Mouse (Mus musculus) small intestine, adult 2 months (tissue): Measurements from ENCODE around the gene Tanc2. TPM values are rescaled to one million over a fixed set of nuclear protein-coding genes. Genes with fewer than 3 reads are reported as not detected.
A peak's percentile ranks its signal among the peaks of the same experiment; 100 is the strongest.

ENCODE experiments used
- H3K27ac ChIP-seq: fragments of 200-500 bp; 2 replicates; pipeline ENCODE4 v1.5.1; 2012; ENCODE audit warnings: low read depth, low read length, control low read depth, inconsistent platforms; ENCODE audit not compliant: insufficient read depth
- H3K27me3 ChIP-seq: fragments of 200-500 bp; 2 replicates; pipeline ENCODE4 v1.6.1; 2012; ENCODE audit warnings: mild to moderate bottlenecking, moderate library complexity, low read length, inconsistent platforms; ENCODE audit not compliant: control insufficient read depth, insufficient read depth
- H3K36me3 ChIP-seq: fragments of 200-500 bp; 2 replicates; pipeline ENCODE4 v1.6.1; 2012; ENCODE audit warnings: mild to moderate bottlenecking, low read length, control low read depth, inconsistent platforms; ENCODE audit not compliant: control insufficient read depth, insufficient read depth
- H3K4me1 ChIP-seq: fragments of 200-500 bp; 2 replicates; pipeline ENCODE4 v1.6.1; 2012; ENCODE audit warnings: low read length, inconsistent platforms, mixed read lengths; ENCODE audit not compliant: control insufficient read depth, insufficient read depth, insufficient read length
- H3K4me3 ChIP-seq: fragments of 200-500 bp; 2 replicates; pipeline ENCODE4 v1.5.1; 2012; ENCODE audit warnings: low read depth, mild to moderate bottlenecking, control low read depth, inconsistent platforms, low read length, moderate library complexity
- CTCF ChIP-seq: fragments of 200-500 bp; IDR thresholded peaks from 2 replicates; pipeline ENCODE4 v1.5.1; 2012; ENCODE audit warnings: low read depth, mild to moderate bottlenecking, control low read depth, inconsistent platforms, low read length, moderate library complexity, mixed read lengths; ENCODE audit not compliant: insufficient replicate concordance, insufficient read length; ENCODE audit errors: extremely low read depth
- POLR2A ChIP-seq: fragments of 200-500 bp; IDR thresholded peaks from 2 replicates; pipeline ENCODE4 v1.6.1; 2012; ENCODE audit warnings: low read depth, mild to moderate bottlenecking, control low read depth, inconsistent platforms, low read length, moderate library complexity
- WGBS: fragments of 180-500 bp; shearing (Covaris S2); methylation state at CpG from one replicate; pipeline ENCODE4 v1.1.7; 2018; 5-methylcytosine and 5-hydroxymethylcytosine counted together
- polyA plus RNA-seq: library from polyadenylated mRNA; depleted of rRNA; stranded (reverse); fragments of >200 nt; gene quantifications from 2 replicates; pipeline ENCODE4 v1.2.3, GENCODE M21; 2012

Tanc2 gene
- polyA plus RNA-seq, 1 experiment, result 2.1 TPM

GRCm38 (mm10) chr11:105934816-105935215 lies 345.0 kb downstream of the Tanc2 start:
- TF ChIP-seq CTCF (no peak), POLR2A (no peak)
- Histone ChIP-seq H3K4me3 (no peak overlapping the region), H3K4me1 (no peaks in the 10 kb centered on the region), H3K27ac (no peak overlapping the region), H3K36me3 (peaks cover 15% of the 10 kb centered on the region), H3K27me3 (no peaks in the 10 kb centered on the region)
- 79% methylated on average over 6 of the region's 6 CpGs for whole genome bisulfite sequencing

GRCm38 (mm10) chr11:105935496-105935895 lies 345.7 kb downstream of the Tanc2 start:
- peaks cover 15% of the 10 kb centered on the region for H3K36me3 ChIP-seq
- H3K4me3 ChIP-seq, result no peak overlapping the region
- H3K27ac ChIP-seq, result no peak overlapping the region
- WGBS, result 94% methylated on average over 8 of the region's 8 CpGs
- H3K27me3 ChIP-seq, result no peaks in the 10 kb centered on the region
- TF ChIP-seq CTCF, result no peak
- H3K4me1 ChIP-seq, result no peaks in the 10 kb centered on the region

GRCm38 (mm10) chr11:105936200-105936599 lies 346.4 kb downstream of the Tanc2 start:
- H3K36me3 ChIP-seq, result peaks cover 12% of the 10 kb centered on the region
- WGBS, result 74% methylated on average over 6 of the region's 6 CpGs
- H3K4me1 ChIP-seq, result no peaks in the 10 kb centered on the region
- H3K4me3 ChIP-seq, result no peak overlapping the region
- TF ChIP-seq CTCF, result no peak
- TF ChIP-seq POLR2A, result no peak
- H3K27me3 ChIP-seq, result no peaks in the 10 kb centered on the region
- no peak overlapping the region for H3K27ac ChIP-seq

- no peaks in the 10 kb centered on the region for H3K4me1 ChIP-seq
- TF ChIP-seq CTCF (no peak), POLR2A (no peak)
- no peak overlapping the region for H3K4me3 ChIP-seq
- H3K27ac ChIP-seq, result no peak overlapping the region
- H3K36me3 ChIP-seq, result peaks cover 12% of the 10 kb centered on the region
- no peaks in the 10 kb centered on the region for H3K27me3 ChIP-seq
- WGBS, result 96% methylated on average over 3 of the region's 3 CpGs
These were observed 347.2 kb downstream of the Tanc2 start for GRCm38 (mm10) chr11:105936974-105937373.

GRCm38 (mm10) chr11:105938771-105939170 lies 349.0 kb downstream of the Tanc2 start:
- peaks cover 12% of the 10 kb centered on the region for H3K36me3 ChIP-seq
- no peak for TF ChIP-seq CTCF
- TF ChIP-seq POLR2A, result no peak
- WGBS, result 73% methylated on average over 9 of the region's 9 CpGs
- H3K27ac ChIP-seq, result no peak overlapping the region
- H3K4me3 ChIP-seq, result no peak overlapping the region
- peaks cover 7% of the 10 kb centered on the region; the same call in 1 of the 2 replicates for H3K4me1 ChIP-seq
- no peaks in the 10 kb centered on the region for H3K27me3 ChIP-seq

- TF ChIP-seq POLR2A (no peak), CTCF (no peak)
- no peaks in the 10 kb centered on the region for H3K36me3 ChIP-seq
- H3K4me1 ChIP-seq, result peaks cover 17% of the 10 kb centered on the region
- H3K27me3 ChIP-seq, result no peaks in the 10 kb centered on the region
- 77% methylated on average over 8 of the region's 8 CpGs for WGBS
- H3K27ac ChIP-seq, result no peak overlapping the region
- H3K4me3 ChIP-seq, result no peak overlapping the region
These were observed 352.2 kb downstream of the Tanc2 start for GRCm38 (mm10) chr11:105941973-105942372.

- Histone ChIP-seq H3K27ac (peak overlapping the region; percentile 98), H3K36me3 (no peaks in the 10 kb centered on the region)
- whole genome bisulfite sequencing, result 3% methylated on average over 47 of the region's 47 CpGs
These were observed 353.6 kb downstream of the Tanc2 start for GRCm38 (mm10) chr11:105943133-105944102.

More at GRCm38 (mm10) chr11:105943133-105944102, 353.6 kb downstream of the Tanc2 start:
- Histone ChIP-seq H3K4me3 (peak overlapping the region; percentile 82), H3K27me3 (no peaks in the 10 kb centered on the region), H3K4me1 (peaks cover 26% of the 10 kb centered on the region)
- TF ChIP-seq POLR2A (peak; percentile 40; the same call in 1 of the 2 replicates), CTCF (no peak)
